Mouse (Mus musculus) embryonic fibroblast, embryonic 13.5 days (primary cell): ENCODE results near the gene Slc3a2.

ENCODE experiments used
- CTCF ChIP-seq: IDR thresholded peaks from 2 replicates; pipeline ENCODE4 v1.5.1; 2011; ENCODE audit warnings: mild to moderate bottlenecking, control low read depth, low read length, moderate library complexity, borderline replicate concordance; ENCODE audit not compliant: insufficient read depth
- POLR2A ChIP-seq: IDR thresholded peaks from 2 replicates; pipeline ENCODE4 v1.6.1; 2011; ENCODE audit warnings: low read depth, mild to moderate bottlenecking, control low read depth, low read length, moderate library complexity

DNA sequence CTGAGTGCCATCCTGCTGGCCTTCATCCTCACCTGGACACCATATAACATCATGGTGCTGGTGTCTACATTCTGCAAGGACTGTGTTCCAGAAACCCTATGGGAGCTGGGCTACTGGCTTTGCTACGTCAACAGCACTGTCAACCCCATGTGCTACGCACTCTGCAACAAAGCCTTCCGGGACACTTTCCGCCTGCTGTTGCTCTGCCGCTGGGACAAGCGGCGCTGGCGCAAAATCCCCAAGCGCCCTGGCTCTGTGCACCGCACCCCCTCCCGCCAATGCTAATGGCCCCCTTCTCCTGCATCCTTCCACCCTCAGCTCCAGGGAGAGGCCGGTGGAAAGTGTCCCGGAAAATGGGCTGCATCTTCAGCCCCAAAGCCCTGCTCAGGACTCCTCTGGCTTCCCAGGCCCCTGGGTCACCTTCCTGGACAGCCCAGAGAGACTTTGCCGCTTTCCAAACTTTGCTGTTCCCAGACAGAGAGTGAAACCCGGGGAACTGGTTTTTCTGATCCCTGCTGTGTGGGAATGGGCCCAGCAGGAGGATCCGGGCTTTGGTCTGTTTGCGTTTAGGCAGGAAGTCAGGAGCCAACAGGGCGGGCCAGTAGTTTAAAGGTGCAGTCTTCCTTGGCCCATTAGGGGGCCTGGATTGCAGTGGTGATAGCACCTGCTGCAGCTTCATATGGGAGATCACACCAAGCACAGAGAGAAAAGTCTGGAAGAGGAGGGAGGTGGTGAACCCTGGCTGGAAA is 44.0 kb downstream of the Slc3a2 start:
- no peak for TF ChIP-seq POLR2A
- no peak for TF ChIP-seq CTCF
